Mouse (Mus musculus) CH12.LX (cell line): Measurements from ENCODE around the gene Fgfr2. TPM values are rescaled to one million over a fixed set of nuclear protein-coding genes. Genes with fewer than 3 reads are reported as not detected.

Experiments
- DNase-seq: peaks from one replicate; pipeline ENCODE4 v3.0.0-alpha.2; 2013; ENCODE audit errors: extremely low read depth
- H3K27ac ChIP-seq: 2 replicates; pipeline ENCODE4 v1.5.1; 2012; ENCODE audit warnings: low read depth, mild to moderate bottlenecking, control low read depth, moderate library complexity; ENCODE audit not compliant: insufficient read depth
- H3K27me3 ChIP-seq: replicated peaks from 2 replicates; pipeline ENCODE3; 2012; ENCODE audit warnings: inconsistent platforms
- H3K36me3 ChIP-seq, 2 experiments: replicated peaks in 1 of 2; 2 replicates each; pipeline versions ENCODE3 to v1.6.1; 2012; ENCODE audit warnings: inconsistent platforms in 1 of 2, low read length in 1 of 2, mild to moderate bottlenecking in 1 of 2, mixed read lengths in 1 of 2, moderate library complexity in 1 of 2; ENCODE audit not compliant: control insufficient read depth in 1 of 2, insufficient read depth in 1 of 2
- H3K4me1 ChIP-seq, 2 experiments: 2 replicates each; pipeline ENCODE4 v1.6.1; 2012; ENCODE audit warnings: inconsistent platforms in 1 of 2, moderate library complexity in 1 of 2; ENCODE audit not compliant: insufficient read depth in 2 of 2, control insufficient read depth in 1 of 2
- H3K4me2 ChIP-seq: 2 replicates; pipeline ENCODE4 v1.6.1; 2012; ENCODE audit warnings: low read depth, mild to moderate bottlenecking, control low read depth; ENCODE audit not compliant: poor library complexity, insufficient read depth, severe bottlenecking
- H3K4me3 ChIP-seq, 3 experiments: fragments of 150-350 bp in 1 of 3; sonication (generic) in 1 of 3; replicated peaks in 1 of 3; 2 replicates each; pipeline versions ENCODE3 to v1.5.1; 2011 to 2012; ENCODE audit warnings: low read depth in 2 of 3, low read length in 2 of 3, mild to moderate bottlenecking in 2 of 3, moderate library complexity in 2 of 3, control low read depth in 1 of 3, improper control_type of control experiment in 1 of 3, inconsistent platforms in 1 of 3, mixed read lengths in 1 of 3; ENCODE audit not compliant: poor library complexity in 1 of 3
- H3K79me2 ChIP-seq: replicated peaks from 2 replicates; pipeline ENCODE4 v1.6.1; 2012; ENCODE audit warnings: mild to moderate bottlenecking, moderate library complexity; ENCODE audit not compliant: control insufficient read depth, poor library complexity, insufficient read depth, severe bottlenecking; ENCODE audit errors: extremely low read depth
- H3K9ac ChIP-seq: 2 replicates; pipeline ENCODE4 v1.6.1; 2012; ENCODE audit warnings: low read depth, mild to moderate bottlenecking, control low read depth, moderate library complexity; ENCODE audit not compliant: insufficient read depth
- H3K9me3 ChIP-seq: replicated peaks from 2 replicates; pipeline ENCODE3; 2012; ENCODE audit warnings: low read length, inconsistent platforms, mixed read lengths
- CHD2 ChIP-seq: IDR thresholded peaks from 2 replicates; pipeline ENCODE4 v1.6.1; 2011; ENCODE audit warnings: low read length, improper control_type of control experiment
- E2F4 ChIP-seq: IDR thresholded peaks from 2 replicates; pipeline ENCODE4 v1.6.1; 2011; ENCODE audit warnings: low read depth, low read length, improper control_type of control experiment; ENCODE audit not compliant: insufficient replicate concordance
- EP300 ChIP-seq: IDR thresholded peaks from 2 replicates; pipeline ENCODE4 v1.6.1; 2011; ENCODE audit warnings: low read length, improper control_type of control experiment
- ETS1 ChIP-seq: conservative IDR thresholded peaks from 2 replicates; pipeline ENCODE4 v1.6.1; 2012; ENCODE audit warnings: low read depth, mild to moderate bottlenecking, inconsistent platforms, low read length, improper control_type of control experiment, moderate library complexity
- GABPA ChIP-seq: IDR thresholded peaks from 2 replicates; pipeline ENCODE4 v1.6.1; 2012; ENCODE audit warnings: low read depth, low read length, improper control_type of control experiment, inconsistent platforms; ENCODE audit not compliant: insufficient replicate concordance
- IRF4 ChIP-seq: IDR thresholded peaks from 2 replicates; pipeline ENCODE4 v1.6.1; 2014; ENCODE audit warnings: low read depth, mild to moderate bottlenecking, inconsistent platforms, low read length, improper control_type of control experiment
- JUND ChIP-seq: conservative IDR thresholded peaks from 2 replicates; pipeline ENCODE4 v1.6.1; 2011; ENCODE audit warnings: low read depth, low read length, improper control_type of control experiment
- KAT2A ChIP-seq: IDR thresholded peaks from 2 replicates; pipeline ENCODE4 v1.6.1; 2012; ENCODE audit warnings: low read length, improper control_type of control experiment, inconsistent platforms; ENCODE audit not compliant: insufficient replicate concordance
- MAZ ChIP-seq: IDR thresholded peaks from 2 replicates; pipeline ENCODE4 v1.6.1; 2012; ENCODE audit warnings: low read depth, mild to moderate bottlenecking, inconsistent platforms, low read length, improper control_type of control experiment, moderate library complexity
- MXI1 ChIP-seq: IDR thresholded peaks from 2 replicates; pipeline ENCODE4 v1.6.1; 2011; ENCODE audit warnings: mild to moderate bottlenecking, low read depth, low read length, improper control_type of control experiment
- MYC ChIP-seq: IDR thresholded peaks from 2 replicates; pipeline ENCODE4 v1.6.1; 2011; ENCODE audit warnings: low read depth, mild to moderate bottlenecking, improper control_type of control experiment, low read length
- NELFE ChIP-seq: IDR thresholded peaks from 2 replicates; pipeline ENCODE4 v1.6.1; 2011; ENCODE audit warnings: low read depth, low read length, improper control_type of control experiment
- NRF1 ChIP-seq: IDR thresholded peaks from 2 replicates; pipeline ENCODE4 v1.6.1; 2014; ENCODE audit warnings: low read depth, mild to moderate bottlenecking, inconsistent platforms, low read length, improper control_type of control experiment, moderate library complexity
- POLR2A ChIP-seq: IDR thresholded peaks from 2 replicates; pipeline ENCODE4 v1.6.1; 2011; ENCODE audit warnings: low read depth, mild to moderate bottlenecking, improper control_type of control experiment, low read length
- POLR2AphosphoS2 ChIP-seq: IDR thresholded peaks from 2 replicates; pipeline ENCODE4 v1.6.1; 2011; ENCODE audit warnings: low read depth, low read length, improper control_type of control experiment
- RAD21 ChIP-seq: IDR thresholded peaks from 2 replicates; pipeline ENCODE4 v1.6.1; 2011; ENCODE audit warnings: low read depth, mild to moderate bottlenecking, low read length, improper control_type of control experiment, moderate library complexity
- RCOR1 ChIP-seq: conservative IDR thresholded peaks from 2 replicates; pipeline ENCODE4 v1.6.1; 2012; ENCODE audit warnings: low read depth, mild to moderate bottlenecking, inconsistent platforms, low read length, improper control_type of control experiment
- SMC3 ChIP-seq: IDR thresholded peaks from 2 replicates; pipeline ENCODE4 v1.6.1; 2011; ENCODE audit warnings: low read depth, low read length, improper control_type of control experiment
- TBP ChIP-seq: conservative IDR thresholded peaks from 2 replicates; pipeline ENCODE4 v1.6.1; 2011; ENCODE audit warnings: low read depth, low read length, improper control_type of control experiment
- TCF12 ChIP-seq: IDR thresholded peaks from 2 replicates; pipeline ENCODE4 v1.6.1; 2014; ENCODE audit warnings: low read depth, mild to moderate bottlenecking, inconsistent platforms, low read length, improper control_type of control experiment
- UBTF ChIP-seq: IDR thresholded peaks from 2 replicates; pipeline ENCODE4 v1.6.1; 2012; ENCODE audit warnings: low read depth, mild to moderate bottlenecking, inconsistent platforms, low read length, improper control_type of control experiment, moderate library complexity
- USF1 ChIP-seq: IDR thresholded peaks from 2 replicates; pipeline ENCODE4 v1.6.1; 2014; ENCODE audit warnings: low read depth, mild to moderate bottlenecking, inconsistent platforms, low read length, improper control_type of control experiment
- USF2 ChIP-seq: conservative IDR thresholded peaks from 2 replicates; pipeline ENCODE4 v1.6.1; 2011; ENCODE audit warnings: low read depth, low read length, improper control_type of control experiment
- ZC3H11A ChIP-seq: IDR thresholded peaks from 2 replicates; pipeline ENCODE4 v1.6.1; 2012; ENCODE audit warnings: low read depth, mild to moderate bottlenecking, inconsistent platforms, low read length, improper control_type of control experiment
- ZNF384 ChIP-seq: IDR thresholded peaks from 2 replicates; pipeline ENCODE4 v1.6.1; 2012; ENCODE audit warnings: low read depth, low read length, improper control_type of control experiment, inconsistent platforms
- dilution Hi-C: fragments of 300-500 bp; cut with MboI; formaldehyde crosslinking; loops from 2 replicates; pipeline ENCODE4 v1.14.3; 2020; ENCODE audit warnings: low sequenced_read_pairs; ENCODE audit not compliant: extremely low pct_unique_long_range_greater_than_20kb, extremely low pct_ligation_motif_present
- in situ Hi-C: fragments of 300-500 bp; cut with MboI; formaldehyde crosslinking; loops from 3 replicates; pipeline ENCODE4 v1.14.3; 2019; ENCODE audit warnings: low sequenced_read_pairs, low pct_ligation_motif_present, low pct_unique_long_range_greater_than_20kb, mixed read lengths
- polyA plus RNA-seq: library from polyadenylated mRNA; unstranded; fragments of >175 nt; gene quantifications from 2 replicates; pipeline ENCODE4 v1.2.1, GENCODE M21; 2012; ENCODE audit warnings: low read depth; ENCODE audit not compliant: insufficient read length
- total RNA-seq, 2 experiments: library from RNA; depleted of rRNA; stranded (reverse); fragments of 300-350 nt in 1 of 2; fragments of >200 nt in 1 of 2; gene quantifications; 2 replicates each; pipeline ENCODE4 v1.2.3; 2012 to 2014

The Fgfr2 gene
- total and polyA plus RNA-seq, 3 experiments = not detected

GRCm38 (mm10) chr7:130785923-130786575 is 2337.1 kb downstream of the Fgfr2 start:
- no peak overlapping the region for H3K27ac ChIP-seq
- H3K4me2 ChIP-seq = no peak overlapping the region
- no peak overlapping the region for H3K4me3 ChIP-seq
- dilution Hi-C loops = no loop called here
- no peaks in the 10 kb centered on the region for H3K79me2 ChIP-seq
- TF ChIP-seq UBTF = no peak
- no peak for TF ChIP-seq ETS1
- TF ChIP-seq USF1 = no peak
- no peak for TF ChIP-seq RAD21
- no peak for TF ChIP-seq MXI1
- TF ChIP-seq EP300 = no peak
- TF ChIP-seq ZC3H11A = no peak
- TF ChIP-seq KAT2A = no peak
- no peak for TF ChIP-seq MAZ
- no peak for TF ChIP-seq IRF4
- no peak for TF ChIP-seq NELFE
- no peak for TF ChIP-seq ZNF384
- no peak for TF ChIP-seq CHD2
- TF ChIP-seq POLR2AphosphoS2 = no peak
- no peak for TF ChIP-seq SMC3
- no peak for TF ChIP-seq TBP
- TF ChIP-seq E2F4 = no peak
- TF ChIP-seq USF2 = no peak
- no peak for TF ChIP-seq JUND
- TF ChIP-seq, all 38 proteins: peak for 0
- Histone ChIP-seq H3K4me1 (peaks cover 0 to 3% of the 10 kb centered on the region in 2 experiments; a peak in 2 of 4 replicates), H3K9me3 (no peaks in the 10 kb centered on the region), H3K9ac (no peak overlapping the region), H3K27me3 (peaks cover 98% of the 10 kb centered on the region), H3K36me3 (no peaks in the 10 kb centered on the region)
- no peak for DNase-seq
- in situ Hi-C loops = no loop called here

- H3K27ac ChIP-seq = no peak overlapping the region
- H3K4me1 ChIP-seq = no peaks in the 10 kb centered on the region
- no peaks in the 10 kb centered on the region for H3K36me3 ChIP-seq
- no peak overlapping the region for H3K4me3 ChIP-seq
- no peak for DNase-seq
- peaks cover 98% of the 10 kb centered on the region for H3K27me3 ChIP-seq
- no peaks in the 10 kb centered on the region for H3K9me3 ChIP-seq
- in situ Hi-C loops (no loop called here), dilution Hi-C loops (no loop called here)
- H3K4me2 ChIP-seq = no peak overlapping the region
- H3K79me2 ChIP-seq = no peaks in the 10 kb centered on the region
- TF ChIP-seq USF1 = no peak
- no peak for TF ChIP-seq TCF12
- TF ChIP-seq RCOR1 = no peak
- TF ChIP-seq RAD21 = no peak
- no peak for TF ChIP-seq MYC
- TF ChIP-seq UBTF = no peak
- no peak for TF ChIP-seq NRF1
- TF ChIP-seq NELFE = no peak
- TF ChIP-seq GABPA = no peak
- no peak for TF ChIP-seq POLR2A
- TF ChIP-seq ZNF384 = no peak
- H3K9ac ChIP-seq = no peak overlapping the region
Observed at GRCm38 (mm10) chr7:130782501-130783050, 2340.6 kb downstream of the Fgfr2 start.
